Mouse (Mus musculus): ENCODE results near the gene Tle6.

Gene Tle6

DNA sequence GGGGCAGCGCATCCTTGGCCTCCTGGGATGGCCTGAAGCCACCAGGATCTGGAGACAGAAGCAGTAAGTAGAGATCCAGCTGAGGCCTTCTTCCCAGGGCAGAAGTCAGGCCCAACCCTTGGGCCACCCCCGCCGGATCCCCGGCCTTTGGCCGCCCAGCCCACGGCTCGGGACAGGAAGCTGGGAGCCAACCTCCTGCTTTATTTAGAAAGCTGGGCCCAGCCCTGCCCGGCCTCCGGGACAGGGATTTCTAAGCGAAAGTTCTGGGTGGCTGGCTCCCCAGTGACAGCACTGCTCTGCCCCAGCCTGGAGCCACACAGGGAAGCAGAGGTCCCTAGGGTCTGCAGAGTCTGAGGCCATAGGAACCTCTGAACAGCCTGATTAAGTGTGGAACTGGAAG is 59.1 kb downstream of the Tle6 start:
- in situ Hi-C loops (cut with MboI), result no loop called here

DNA sequence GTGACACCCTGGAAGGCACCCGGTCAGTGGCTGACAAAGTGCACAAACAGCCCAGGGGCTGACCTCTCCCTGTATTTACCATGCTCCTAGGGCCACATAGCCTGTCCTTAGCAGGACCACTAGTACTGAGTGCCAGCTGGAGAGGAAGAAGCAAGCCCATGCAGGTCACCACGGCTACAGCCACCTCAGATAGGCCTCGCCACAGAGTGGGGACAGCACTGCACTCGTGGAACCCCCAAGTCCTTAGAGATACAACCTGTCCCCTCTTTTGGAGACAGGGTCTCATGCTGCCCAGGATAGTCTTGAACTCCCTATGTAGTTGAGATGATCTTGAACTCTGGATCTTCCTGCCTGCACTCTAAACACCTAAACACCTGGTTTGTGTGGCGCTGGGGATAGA is 59.5 kb downstream of the Tle6 start:
- in situ Hi-C loops (cut with MboI), result no loop called here

Measured in mature B cell (primary cell).